Mouse (Mus musculus) forelimb bud, embryonic 11.5 days (tissue): ENCODE data around the gene Gprin2.

Source experiments
- DNase-seq: peaks from one replicate; pipeline ENCODE4 v3.0.0-alpha.2; 2012; ENCODE audit warnings: low read depth, low spot score

Gprin2 gene

GRCm38 (mm10) chr14:34201231-34202035, at the start of gene Gprin2:
Gprin2 (minus strand) TSS chr14:34201653.
- no peak for DNase-seq

- DNase-seq: no peak
These were observed 39.2 kb upstream of the Gprin2 start for GRCm38 (mm10) chr14:34240676-34241075.

- DNase-seq: no peak
These were observed 38.8 kb upstream of the Gprin2 start for GRCm38 (mm10) chr14:34240263-34240662.

GRCm38 (mm10) chr14:34234630-34235380, 33.4 kb upstream of the Gprin2 start:
- peak; percentile 78 for DNase-seq

- no peak for DNase-seq
These were observed 32.4 kb upstream of the Gprin2 start for GRCm38 (mm10) chr14:34233846-34234245.

- no peak for DNase-seq
These were observed 31.6 kb upstream of the Gprin2 start for GRCm38 (mm10) chr14:34232866-34233680.

- no peak for DNase-seq
These were observed 30.9 kb upstream of the Gprin2 start for GRCm38 (mm10) chr14:34232340-34232739.

GRCm38 (mm10) chr14:34228830-34229506, 27.5 kb upstream of the Gprin2 start:
- DNase-seq: no peak

- DNase-seq: no peak
These were observed 26.5 kb upstream of the Gprin2 start for GRCm38 (mm10) chr14:34227981-34228380.

GRCm38 (mm10) chr14:34226566-34226965, 25.1 kb upstream of the Gprin2 start:
- no peak for DNase-seq

- DNase-seq: no peak
These were observed 24.5 kb upstream of the Gprin2 start for GRCm38 (mm10) chr14:34225986-34226385.

- DNase-seq: no peak
These were observed 22.0 kb upstream of the Gprin2 start for GRCm38 (mm10) chr14:34223362-34223898.

- DNase-seq: no peak
These were observed 20.1 kb upstream of the Gprin2 start for GRCm38 (mm10) chr14:34221416-34222077.

GRCm38 (mm10) chr14:34220426-34220825, 19.0 kb upstream of the Gprin2 start:
- no peak for DNase-seq

GRCm38 (mm10) chr14:34219786-34220198, 18.3 kb upstream of the Gprin2 start:
- no peak for DNase-seq

- DNase-seq: no peak
These were observed 17.8 kb upstream of the Gprin2 start, which contains the start of gene Syt15 for GRCm38 (mm10) chr14:34219295-34219694. Syt15 (plus strand) TSS chr14:34219595.

GRCm38 (mm10) chr14:34215451-34216127, 14.1 kb upstream of the Gprin2 start:
- no peak for DNase-seq

- DNase-seq: no peak
These were observed 8.5 kb upstream of the Gprin2 start for GRCm38 (mm10) chr14:34209942-34210341.

- no peak for DNase-seq
These were observed 7.6 kb upstream of the Gprin2 start for GRCm38 (mm10) chr14:34209080-34209479.

GRCm38 (mm10) chr14:34208651-34209050, 7.2 kb upstream of the Gprin2 start:
- DNase-seq: no peak
